8 mouse cellular contexts compared by ENCODE assay signal in the genomic region with DNA sequence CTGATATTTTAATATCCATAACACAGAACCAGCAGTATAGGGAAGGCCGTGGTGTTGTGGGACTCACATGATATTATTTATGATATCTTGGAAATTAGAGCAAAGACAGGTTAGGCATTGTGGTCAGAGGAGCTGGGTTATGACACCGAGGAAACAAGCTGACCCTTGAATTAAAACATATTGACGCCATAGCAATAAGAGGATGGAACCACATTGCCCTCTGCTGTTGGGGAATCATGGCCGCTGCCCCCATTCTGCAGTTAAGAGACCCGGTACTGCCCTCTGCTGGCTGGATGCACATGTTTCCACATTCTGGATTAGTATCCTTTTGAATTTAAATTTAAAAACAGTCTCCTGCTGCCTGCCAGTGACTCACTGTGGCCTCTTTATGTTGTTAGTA.
DNase-seq lines count a peak whose midpoint lies in the region; ATAC-seq lines count a peak whose summit lies in the region.

No protein-coding gene starts in this region.

- no peak overlapping the region for H3K4me3 ChIP-seq in hindbrain, embryonic 15.5 days

- WGBS in hindbrain, embryonic 15.5 days: 43% methylated on average over 5 of the region's 5 CpGs

- no peaks in the 10 kb centered on the region for H3K4me1 ChIP-seq in hindbrain, embryonic 15.5 days (replicated peaks)

- DNase-seq in MN1 (ENCODE audit: low spot score): peak; percentile 68
- DNase-seq in cerebellum, adult 11 months: peak; percentile 81
- DNase-seq in forelimb bud, embryonic 11.5 days (ENCODE audit: low read depth, low spot score): peak; percentile 82
- DNase-seq in layer of hippocampus, postnatal 36 days: peak; percentile 84 to 90
- peak; percentile 96 for DNase-seq in right cerebral cortex, postnatal 14 days
- DNase-seq in urinary bladder, postnatal 36 days (ENCODE audit: low spot score in 2 of 2): peak; percentile 89 to 90

- no peak overlapping the region for H3K27ac ChIP-seq in hindbrain, embryonic 15.5 days (replicated peaks)

- no peak overlapping the region for H3K4me2 ChIP-seq in hindbrain, embryonic 15.5 days

- H3K9ac ChIP-seq in hindbrain, embryonic 15.5 days: no peak overlapping the region

- no peaks in the 10 kb centered on the region for H3K36me3 ChIP-seq in hindbrain, embryonic 15.5 days

- H3K27me3 ChIP-seq in hindbrain, embryonic 15.5 days: no peaks in the 10 kb centered on the region

- peak; percentile 45; the same call in 1 of the 2 replicates for ATAC-seq in hindbrain, embryonic 15.5 days (ENCODE audit: low FRiP score, low read depth)
- ATAC-seq in megakaryocyte progenitor cell, adult 5-6 weeks (replicated peaks; ENCODE audit: poor library complexity): peak; percentile 100

- H3K9me3 ChIP-seq in hindbrain, embryonic 15.5 days: no peaks in the 10 kb centered on the region
